ENCODE assay signal across 23 mouse cellular contexts in the genomic region with DNA sequence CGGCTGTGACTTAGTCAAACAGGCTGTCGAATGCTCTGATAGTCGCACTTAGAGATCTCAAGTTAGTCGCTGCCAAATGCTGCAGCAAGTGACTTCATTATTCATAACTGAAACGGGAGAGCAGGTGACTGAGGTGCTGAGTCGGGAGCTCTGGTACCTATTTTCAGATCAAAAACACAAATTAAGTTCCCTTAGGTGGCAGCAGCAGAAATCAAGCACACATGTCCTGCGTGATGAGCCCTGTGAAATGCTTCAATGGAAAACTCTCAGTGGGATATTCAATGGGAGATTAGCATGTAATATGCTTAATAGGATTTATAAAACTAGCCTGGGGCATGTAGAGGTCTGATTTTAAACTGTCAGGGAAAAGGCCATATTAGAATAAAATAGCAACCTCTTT. TPM values are rescaled to one million over a fixed set of nuclear protein-coding genes. Genes with fewer than 3 reads are reported as not detected.
DNase-seq lines count a peak whose midpoint lies in the region; ATAC-seq and TF ChIP-seq lines count a peak whose summit lies in the region.
"Had no signal": no experiment of that assay in that cellular context is flagged by ENCODE, and none has a peak within 500 bp of the region (broad histone marks: within the 10 kb centered on the region; RNA-seq: fewer than 3 reads in every experiment).

No protein-coding gene starts in this region.

- peaks cover 7% of the 10 kb centered on the region; the same call in 1 of the 2 replicates for H3K4me1 ChIP-seq in midbrain, embryonic 14.5 days (ENCODE audit: control insufficient read depth, insufficient read depth, low read length)
- H3K4me1 ChIP-seq in midbrain, embryonic 10.5 days: peaks cover 5% of the 10 kb centered on the region; the same call in 1 of the 2 replicates
- H3K4me1 ChIP-seq: embryonic facial prominence, embryonic 12.5 days; embryonic facial prominence, embryonic 15.5 days had no signal

- intact Hi-C loops in heart, postnatal 10 days (cut with DNase I): no loop called here

- no peak for TF ChIP-seq CTCF in brain, embryonic 14.5 days (IDR thresholded peaks at IDR 0.05; ENCODE audit: borderline replicate concordance, extremely low read depth, insufficient read depth, insufficient read length)

- no peak overlapping the region for H3K4me2 ChIP-seq in midbrain, embryonic 14.5 days (ENCODE audit: low read length)
- H3K4me2 ChIP-seq: embryonic facial prominence, embryonic 12.5 days; embryonic facial prominence, embryonic 15.5 days; heart, embryonic 11.5 days; hindbrain, embryonic 14.5 days had no signal

- H3K9ac ChIP-seq in midbrain, embryonic 14.5 days (replicated peaks; ENCODE audit: low read length): no peak overlapping the region
- H3K9ac ChIP-seq: embryonic facial prominence, embryonic 12.5 days; embryonic facial prominence, embryonic 15.5 days; forebrain, postnatal 0 days; hindbrain, embryonic 14.5 days had no signal

- H3K27me3 ChIP-seq in midbrain, embryonic 14.5 days (ENCODE audit: control insufficient read depth, insufficient read depth, low read length): no peaks in the 10 kb centered on the region
- no peaks in the 10 kb centered on the region for H3K27me3 ChIP-seq in midbrain, embryonic 10.5 days (ENCODE audit: low read depth, poor library complexity, severe bottlenecking)
- H3K27me3 ChIP-seq: embryonic facial prominence, embryonic 12.5 days; embryonic facial prominence, embryonic 15.5 days had no signal

- DNase-seq in heart, adult 11 months: peak; percentile 68
- DNase-seq in heart, postnatal 10 days: no peak
- DNase-seq in midbrain, embryonic 14.5 days: peak; percentile 62
- no peak for DNase-seq in midbrain, embryonic 10.5 days (ENCODE audit: low spot score)
- peak; percentile 28 for DNase-seq in A20 (ENCODE audit: low read depth, low spot score)
- DNase-seq in brain, embryonic 14.5 days (ENCODE audit: low read depth): peak; percentile 59
- DNase-seq in lung, postnatal 10 days: no peak
- DNase-seq: adrenal gland, adult 2 months; adrenal gland, postnatal 14 days; cerebellum, adult 18-20 months; cerebellum, adult 9-11 months; gastrocnemius, postnatal 10 days; gastrocnemius, postnatal 36 days; heart, postnatal 36 days had no signal

- no peaks in the 10 kb centered on the region for H3K36me3 ChIP-seq in midbrain, embryonic 14.5 days (ENCODE audit: control insufficient read depth, insufficient read depth, low read length)
- no peaks in the 10 kb centered on the region for H3K36me3 ChIP-seq in midbrain, embryonic 10.5 days
- H3K36me3 ChIP-seq: embryonic facial prominence, embryonic 12.5 days; embryonic facial prominence, embryonic 15.5 days had no signal

- no peak overlapping the region for H3K27ac ChIP-seq in midbrain, embryonic 14.5 days (replicated peaks; ENCODE audit: low read depth, low read length)
- no peak overlapping the region for H3K27ac ChIP-seq in midbrain, embryonic 10.5 days (replicated peaks)
- H3K27ac ChIP-seq: embryonic facial prominence, embryonic 12.5 days; embryonic facial prominence, embryonic 15.5 days; hindbrain, embryonic 14.5 days had no signal

- H3K9me3 ChIP-seq in midbrain, embryonic 14.5 days (ENCODE audit: control insufficient read depth, low read length): no peaks in the 10 kb centered on the region
- H3K9me3 ChIP-seq in midbrain, embryonic 10.5 days (replicated peaks): no peaks in the 10 kb centered on the region
- H3K9me3 ChIP-seq: embryonic facial prominence, embryonic 12.5 days; embryonic facial prominence, embryonic 15.5 days had no signal

- WGBS in midbrain, embryonic 14.5 days: 21% methylated on average over 7 of the region's 7 CpGs
- WGBS in midbrain, embryonic 10.5 days: 65% methylated on average over 7 of the region's 7 CpGs

- no peak for ATAC-seq in midbrain, embryonic 14.5 days (ENCODE audit: low FRiP score, low TSS enrichment)
- ATAC-seq: CD4-positive, CD25-positive, alpha-beta regulatory T cell, adult 4 months; forebrain, postnatal 0 days had no signal

- H3K4me3 ChIP-seq in midbrain, embryonic 14.5 days (replicated peaks; ENCODE audit: low read depth, low read length): no peak overlapping the region
- H3K4me3 ChIP-seq in midbrain, embryonic 10.5 days: no peak overlapping the region
- H3K4me3 ChIP-seq: embryonic facial prominence, embryonic 12.5 days; embryonic facial prominence, embryonic 15.5 days had no signal

- TF ChIP-seq POLR2A in brain, embryonic 14.5 days (IDR thresholded peaks at IDR 0.05; ENCODE audit: borderline replicate concordance, extremely low read depth, insufficient read depth, insufficient read length, poor library complexity, severe bottlenecking): no peak

RNA-seq across cellular contexts. Expression of a gene that starts 7.6 kb away (rescaled TPM):
- total RNA-seq in heart, postnatal 10 days (2021): under 1 TPM; 0.07 to 0.22 TPM
- 17.8 and 20.2 TPM in 2 replicates for polyA plus RNA-seq in midbrain, embryonic 14.5 days (2014; fragmentation: Nextera tagmentation; extraction: Ambion mirVana)
- polyA plus RNA-seq in midbrain, embryonic 10.5 days (2016; fragmentation: Nextera tagmentation; extraction: Ambion mirVana): 1.7 and 3.2 TPM in 2 replicates
- 3.9 and 6.5 TPM in 2 replicates for polyA plus RNA-seq in brain, embryonic 14.5 days (2012; rRNA removed)
- total RNA-seq: common myeloid progenitor, adult 5-6 weeks; MEL had no signal
- polyA plus RNA-seq: C2C12; CD4-positive, CD25-positive, alpha-beta regulatory T cell, adult 4 months had no signal

Comparison
In these comparisons a context has a peak if more than half of its experiments do, and no peak if none do; other contexts are left out.
1. DNase-seq: peak in heart, adult 11 months (single experiment), midbrain, embryonic 14.5 days (single experiment), A20 (single experiment) and brain, embryonic 14.5 days (single experiment); none in heart, postnatal 10 days (0 of 2), midbrain, embryonic 10.5 days (single experiment) and lung, postnatal 10 days (single experiment).